Mouse (Mus musculus) heart, postnatal 36 days (tissue): ENCODE measurements around the gene Fmo2. TPM values are rescaled to one million over a fixed set of nuclear protein-coding genes. Genes with fewer than 3 reads are reported as not detected.

Experiments used
- DNase-seq, 2 experiments: peaks; one replicate each; pipeline ENCODE4 v3.0.0; 2021 to 2022
- intact Hi-C: fragments of 180-260 bp; cut with DNase I; formaldehyde crosslinking; loops from one replicate; pipeline ENCODE4 v1.15.1; 2025
- total RNA-seq, 2 experiments: library from RNA; stranded (reverse); gene quantifications; 2 replicates each; pipeline ENCODE4 v1.2.3; 2021

The Fmo2 gene
- total RNA-seq, 2 experiments from 2014 or later, result 40.6 to 56.9 TPM

- intact Hi-C loops, result loop anchor here (1.0 to 5.0 kb wide), 4 partner anchors 36 to 174 kb away; partner anchors contain the start of gene Fmo4
- peak; percentile 75 to 87 for DNase-seq
Observed at GRCm38 (mm10) chr1:162895900-162896299, 2.6 kb downstream of the Fmo2 start.

GRCm38 (mm10) chr1:162893014-162893413 lies 5.5 kb downstream of the Fmo2 start:
- no peak for DNase-seq
- intact Hi-C loops, result no loop called here

- intact Hi-C loops, result no loop called here
- peak in 1 of 2 experiments; percentile 49 for DNase-seq
Observed at GRCm38 (mm10) chr1:162891980-162892451, 6.5 kb downstream of the Fmo2 start.

- DNase-seq, result no peak
- intact Hi-C loops, result no loop called here
Observed at GRCm38 (mm10) chr1:162888646-162889045, 9.9 kb downstream of the Fmo2 start.

- intact Hi-C loops, result loop anchor here (2.0 kb wide), 1 partner anchor 23 kb away; no protein-coding TSS in a partner anchor
- DNase-seq, result no peak
Observed at GRCm38 (mm10) chr1:162887644-162888043, 10.9 kb downstream of the Fmo2 start.

GRCm38 (mm10) chr1:162886138-162886816 lies 12.2 kb downstream of the Fmo2 start:
- no peak for DNase-seq
- intact Hi-C loops, result loop anchor here (2.0 kb wide), 1 partner anchor 21 kb away; no protein-coding TSS in a partner anchor

- no peak for DNase-seq
- intact Hi-C loops, result no loop called here
Observed at GRCm38 (mm10) chr1:162882681-162883080, 15.8 kb downstream of the Fmo2 start.

- peak; percentile 56 to 77 for DNase-seq
- intact Hi-C loops, result loop anchor here (1.0 to 10.0 kb wide), 2 partner anchors 13 to 135 kb away; partner anchors contain the start of genes Fmo1 and Prrc2c
Observed at GRCm38 (mm10) chr1:162879595-162880369, 18.7 kb downstream of the Fmo2 start.

- no peak for DNase-seq
- intact Hi-C loops, result loop anchor here (10.0 kb wide), 1 partner anchor 130 kb away; the partner anchor contains the start of gene Prrc2c
Observed at GRCm38 (mm10) chr1:162875091-162875490, 23.4 kb downstream of the Fmo2 start.

- intact Hi-C loops, result loop anchor here (10.0 kb wide), 1 partner anchor 127 kb away; the partner anchor contains the start of gene Prrc2c
- no peak for DNase-seq
Observed at GRCm38 (mm10) chr1:162871701-162872311, 26.7 kb downstream of the Fmo2 start.

- no peak for DNase-seq
- intact Hi-C loops, result loop anchor here (10.0 kb wide), 1 partner anchor 126 kb away; the partner anchor contains the start of gene Prrc2c
Observed at GRCm38 (mm10) chr1:162870978-162871377, 27.5 kb downstream of the Fmo2 start.

GRCm38 (mm10) chr1:162867396-162867795 lies 31.1 kb downstream of the Fmo2 start:
- intact Hi-C loops, result no loop called here
- no peak for DNase-seq

GRCm38 (mm10) chr1:162866280-162866681 lies 32.2 kb downstream of the Fmo2 start, which contains the start of gene Fmo1:
Fmo1 (minus strand) TSS chr1:162866610.
- intact Hi-C loops, result loop anchor here (1.0 kb wide), 1 partner anchor 13 kb away; no protein-coding TSS in a partner anchor
- peak in 1 of 2 experiments; percentile 28 for DNase-seq

- no peak for DNase-seq
- intact Hi-C loops, result loop anchor here (2.0 kb wide), 1 partner anchor 21 kb away; no protein-coding TSS in a partner anchor
Observed at GRCm38 (mm10) chr1:162865493-162865830, 33.1 kb downstream of the Fmo2 start.

GRCm38 (mm10) chr1:162864816-162865492 lies 33.6 kb downstream of the Fmo2 start:
- intact Hi-C loops, result loop anchor here (2.0 kb wide), 1 partner anchor 22 kb away; no protein-coding TSS in a partner anchor
- DNase-seq, result no peak

GRCm38 (mm10) chr1:162864279-162864678 lies 34.2 kb downstream of the Fmo2 start:
- intact Hi-C loops, result loop anchor here (2.0 kb wide), 1 partner anchor 23 kb away; no protein-coding TSS in a partner anchor
- no peak for DNase-seq

GRCm38 (mm10) chr1:162863579-162863978 lies 34.9 kb downstream of the Fmo2 start:
- intact Hi-C loops, result no loop called here
- no peak for DNase-seq

GRCm38 (mm10) chr1:162862328-162862727 lies 36.2 kb downstream of the Fmo2 start:
- intact Hi-C loops, result no loop called here
- no peak for DNase-seq

GRCm38 (mm10) chr1:162859996-162860605 lies 38.4 kb downstream of the Fmo2 start:
- no peak for DNase-seq
- intact Hi-C loops, result no loop called here
